Mouse (Mus musculus): ENCODE measurements around the gene Gucy2e.

DNA sequence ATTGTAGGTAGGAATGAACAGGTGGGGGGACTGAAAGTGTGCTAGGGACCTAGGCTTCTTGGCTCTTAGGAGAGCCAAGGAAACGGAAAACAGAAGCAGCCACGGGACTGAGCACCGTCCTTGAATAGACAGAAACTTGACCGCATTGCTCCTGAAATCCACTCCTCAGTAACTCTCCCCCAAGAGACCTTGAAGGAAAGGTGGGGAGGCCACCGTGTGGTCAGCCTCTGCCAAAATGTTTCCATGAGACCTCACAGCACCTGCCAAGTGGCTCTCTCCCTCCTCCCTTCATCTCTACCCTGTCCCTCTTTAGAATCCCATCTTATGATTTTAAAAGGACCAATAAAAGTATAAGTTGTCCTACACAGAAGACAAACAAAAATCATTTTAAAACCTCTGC is 40.4 kb upstream of the Gucy2e start:
- no peak for TF ChIP-seq CTCF (IDR thresholded peaks at IDR 0.05; ENCODE audit: low read depth, low read length)
- no peak for TF ChIP-seq POLR2A (IDR thresholded peaks at IDR 0.05; ENCODE audit: extremely low read depth, insufficient read depth, low read length)

Data from liver, adult 2 months (tissue).